In genomic region chr5:20821122-20821521, GRCm38 (mm10) we compare ENCODE assay signal across 19 mouse cellular contexts.
A peak's percentile ranks its signal among the peaks of the same experiment; 100 is the strongest.
DNase-seq lines count a peak whose midpoint lies in the region; ATAC-seq and TF ChIP-seq lines count a peak whose summit lies in the region.
"Had no signal": no experiment of that assay in that cellular context is flagged by ENCODE, and none has a peak within 500 bp of the region (broad histone marks: within the 10 kb centered on the region; RNA-seq: fewer than 3 reads in every experiment).

No protein-coding gene starts in this region.

- no peaks in the 10 kb centered on the region for H3K9me3 ChIP-seq in heart, embryonic 12.5 days (replicated peaks)
- H3K9me3 ChIP-seq in heart, embryonic 14.5 days (ENCODE audit: control insufficient read depth, low read length): no peaks in the 10 kb centered on the region
- H3K9me3 ChIP-seq in kidney, embryonic 14.5 days (ENCODE audit: control insufficient read depth, low read length): no peaks in the 10 kb centered on the region
- H3K9me3 ChIP-seq: forebrain, embryonic 13.5 days; hindbrain, embryonic 13.5 days; limb, embryonic 10.5 days had no signal

- peak; percentile 52 for DNase-seq in heart, adult 18-20 months
- peak; percentile 40 for DNase-seq in brain, embryonic 14.5 days (ENCODE audit: low read depth)
- peak; percentile 28 for DNase-seq in skeletal muscle tissue, adult 2 months (ENCODE audit: low read depth, low spot score)
- no peak for DNase-seq in retina, postnatal 1 day
- DNase-seq: adrenal gland, postnatal 10 days; cerebellum, adult 11-12 months; cerebellum, postnatal 36 days; kidney, adult 9 months; kidney, postnatal 4 days; layer of hippocampus, adult 9-11 months; liver, postnatal 0 days had no signal

- TF ChIP-seq CTCF in brain, embryonic 14.5 days (IDR thresholded peaks at IDR 0.05; ENCODE audit: borderline replicate concordance, extremely low read depth, insufficient read depth, insufficient read length): no peak

- no peak for TF ChIP-seq POLR2A in brain, embryonic 14.5 days (IDR thresholded peaks at IDR 0.05; ENCODE audit: borderline replicate concordance, extremely low read depth, insufficient read depth, insufficient read length, poor library complexity, severe bottlenecking)

- H3K27ac ChIP-seq in heart, embryonic 12.5 days (ENCODE audit: poor library complexity, severe bottlenecking): no peak overlapping the region
- peak overlapping the region; percentile 16 to 51; a peak in 1 of 4 replicates for H3K27ac ChIP-seq in heart, embryonic 14.5 days (replicated peaks in 1 of 2; ENCODE audit: control insufficient read depth in 1 of 2, insufficient read depth in 1 of 2, low read depth in 2 of 2, low read length in 2 of 2)
- no peak overlapping the region for H3K27ac ChIP-seq in kidney, embryonic 14.5 days (ENCODE audit: low read depth, low read length)
- H3K27ac ChIP-seq: forebrain, embryonic 13.5 days; hindbrain, embryonic 13.5 days; limb, embryonic 10.5 days had no signal

- no peak overlapping the region for H3K4me3 ChIP-seq in heart, embryonic 12.5 days
- H3K4me3 ChIP-seq in heart, embryonic 14.5 days (ENCODE audit: control insufficient read depth in 1 of 2, insufficient read depth in 1 of 2, low read depth in 1 of 2, low read length in 2 of 2): no peak overlapping the region
- no peak overlapping the region for H3K4me3 ChIP-seq in kidney, embryonic 14.5 days (ENCODE audit: low read length)
- H3K4me3 ChIP-seq: forebrain, embryonic 13.5 days; hindbrain, embryonic 13.5 days; limb, embryonic 10.5 days had no signal

- H3K4me1 ChIP-seq in heart, embryonic 12.5 days (replicated peaks): peaks cover 14% of the 10 kb centered on the region
- H3K4me1 ChIP-seq in heart, embryonic 14.5 days (ENCODE audit: control insufficient read depth in 2 of 2, insufficient read depth in 2 of 2, low read length in 2 of 2): peaks cover 6 to 34% of the 10 kb centered on the region in 2 experiments
- H3K4me1 ChIP-seq in kidney, embryonic 14.5 days (ENCODE audit: control insufficient read depth, insufficient read depth, low read length): no peaks in the 10 kb centered on the region
- H3K4me1 ChIP-seq: forebrain, embryonic 13.5 days; hindbrain, embryonic 13.5 days; limb, embryonic 10.5 days had no signal

- no peak for ATAC-seq in heart, embryonic 12.5 days (ENCODE audit: insufficient number of reproducible peaks, low FRiP score)
- ATAC-seq in heart, embryonic 14.5 days (ENCODE audit: insufficient number of reproducible peaks, insufficient read depth, low FRiP score, low read depth): no peak
- ATAC-seq in kidney, embryonic 14.5 days (ENCODE audit: low FRiP score, low TSS enrichment): no peak
- ATAC-seq: forebrain, embryonic 13.5 days; liver, postnatal 0 days; midbrain, embryonic 16.5 days; Patski had no signal

- H3K9ac ChIP-seq in heart, embryonic 12.5 days: no peak overlapping the region
- no peak overlapping the region for H3K9ac ChIP-seq in heart, embryonic 14.5 days (ENCODE audit: low read length)
- H3K9ac ChIP-seq in kidney, embryonic 14.5 days (ENCODE audit: low read depth, low read length): no peak overlapping the region
- H3K9ac ChIP-seq: forebrain, embryonic 13.5 days; hindbrain, embryonic 13.5 days; liver, postnatal 0 days had no signal

- no peaks in the 10 kb centered on the region for H3K27me3 ChIP-seq in heart, embryonic 12.5 days (replicated peaks)
- no peaks in the 10 kb centered on the region for H3K27me3 ChIP-seq in heart, embryonic 14.5 days (ENCODE audit: control insufficient read depth, insufficient read depth, low read length)
- H3K27me3 ChIP-seq in kidney, embryonic 14.5 days (ENCODE audit: control insufficient read depth, insufficient read depth, low read length): no peaks in the 10 kb centered on the region
- H3K27me3 ChIP-seq: forebrain, embryonic 13.5 days; hindbrain, embryonic 13.5 days; Patski had no signal

- no peaks in the 10 kb centered on the region for H3K36me3 ChIP-seq in heart, embryonic 12.5 days
- H3K36me3 ChIP-seq in heart, embryonic 14.5 days (ENCODE audit: control insufficient read depth, insufficient read depth, low read length): no peaks in the 10 kb centered on the region
- H3K36me3 ChIP-seq in kidney, embryonic 14.5 days (ENCODE audit: control insufficient read depth, insufficient read depth, low read length): no peaks in the 10 kb centered on the region
- H3K36me3 ChIP-seq: hindbrain, embryonic 13.5 days; limb, embryonic 10.5 days had no signal

- no peak overlapping the region for H3K4me2 ChIP-seq in heart, embryonic 12.5 days
- H3K4me2 ChIP-seq in heart, embryonic 14.5 days (ENCODE audit: low read length): no peak overlapping the region
- H3K4me2 ChIP-seq in kidney, embryonic 14.5 days (replicated peaks; ENCODE audit: low read depth, low read length): no peak overlapping the region
- H3K4me2 ChIP-seq: forebrain, embryonic 13.5 days; hindbrain, embryonic 13.5 days had no signal

Comparison
In these comparisons a context has a peak if more than half of its experiments do, and no peak if none do; other contexts are left out.
1. H3K27ac ChIP-seq: peak in heart, embryonic 14.5 days (2 of 2); none in heart, embryonic 12.5 days (single experiment) and kidney, embryonic 14.5 days (single experiment).